Mouse (Mus musculus): ENCODE measurements around the gene Trim2. TPM values are rescaled to one million over a fixed set of nuclear protein-coding genes. Genes with fewer than 3 reads are reported as not detected.

The Trim2 gene
- total RNA-seq, 4 experiments from 2014 or later, result 42.9 to 87.2 (median 60.4) TPM

DNA sequence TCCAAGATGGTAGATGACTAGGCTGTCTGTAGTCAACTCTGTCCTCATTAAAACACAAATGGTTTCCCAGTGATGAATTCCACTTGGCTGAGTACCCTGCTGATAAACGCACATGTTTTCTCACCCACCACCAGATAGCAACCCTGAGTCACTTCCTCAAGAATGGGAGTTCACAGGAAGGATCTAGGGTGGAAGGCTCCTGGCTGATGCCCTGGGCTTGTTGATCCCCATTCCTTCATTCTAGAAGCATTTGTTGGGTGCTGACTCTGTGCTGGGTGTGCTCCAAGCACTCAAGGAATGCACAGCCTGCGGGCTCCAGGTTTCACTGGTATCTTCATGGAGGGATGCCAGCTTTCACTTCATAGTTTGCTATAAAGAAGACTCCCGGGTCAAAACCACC, 12.8 kb upstream of the Trim2 start:
- no peak for DNase-seq

DNA sequence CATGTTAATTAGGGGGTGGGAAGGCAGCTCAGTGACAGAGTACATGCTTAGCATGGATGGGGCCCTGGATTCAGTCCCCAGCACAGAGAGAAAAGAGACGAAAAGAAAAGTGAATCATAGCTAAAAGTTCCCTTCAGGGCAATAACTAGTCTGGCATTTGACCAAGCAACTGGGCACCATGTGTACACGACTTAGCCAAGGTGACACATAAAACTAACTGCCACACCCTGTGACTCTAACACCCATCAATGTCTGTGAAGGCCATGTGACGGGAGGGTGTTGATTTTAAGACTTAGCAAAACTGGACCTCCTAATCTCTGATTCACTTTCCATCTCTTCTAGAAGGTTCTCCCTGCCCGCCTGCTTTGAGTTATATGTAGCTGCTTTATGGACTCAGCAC, 12.2 kb upstream of the Trim2 start:
- DNase-seq, result no peak

DNA sequence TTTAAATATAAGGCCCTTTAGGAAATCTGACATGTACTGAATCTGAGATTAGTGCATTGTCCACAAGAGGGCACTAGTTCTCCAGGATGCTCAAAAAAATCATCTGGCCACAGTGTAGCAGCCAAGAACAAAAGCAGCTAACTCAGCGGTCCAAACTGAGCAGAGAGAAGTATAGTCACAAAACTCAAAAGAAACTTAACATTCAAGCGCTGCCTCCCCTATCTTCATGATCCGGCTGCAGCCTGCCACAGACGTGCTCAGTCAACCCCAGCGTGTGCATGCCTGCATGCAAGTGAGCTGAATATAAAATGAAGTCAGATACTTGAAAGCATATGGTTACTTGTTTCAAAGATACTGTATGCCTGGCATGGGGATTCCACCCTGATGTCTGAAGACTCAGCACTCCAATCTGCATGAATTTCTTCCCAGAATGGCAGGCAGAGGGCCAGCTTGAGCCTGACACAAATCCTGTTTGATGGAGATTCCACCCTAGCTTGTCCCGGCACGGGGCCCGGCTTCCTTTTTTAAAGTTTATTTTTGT, 8.0 kb upstream of the Trim2 start:
- DNase-seq, result no peak

DNA sequence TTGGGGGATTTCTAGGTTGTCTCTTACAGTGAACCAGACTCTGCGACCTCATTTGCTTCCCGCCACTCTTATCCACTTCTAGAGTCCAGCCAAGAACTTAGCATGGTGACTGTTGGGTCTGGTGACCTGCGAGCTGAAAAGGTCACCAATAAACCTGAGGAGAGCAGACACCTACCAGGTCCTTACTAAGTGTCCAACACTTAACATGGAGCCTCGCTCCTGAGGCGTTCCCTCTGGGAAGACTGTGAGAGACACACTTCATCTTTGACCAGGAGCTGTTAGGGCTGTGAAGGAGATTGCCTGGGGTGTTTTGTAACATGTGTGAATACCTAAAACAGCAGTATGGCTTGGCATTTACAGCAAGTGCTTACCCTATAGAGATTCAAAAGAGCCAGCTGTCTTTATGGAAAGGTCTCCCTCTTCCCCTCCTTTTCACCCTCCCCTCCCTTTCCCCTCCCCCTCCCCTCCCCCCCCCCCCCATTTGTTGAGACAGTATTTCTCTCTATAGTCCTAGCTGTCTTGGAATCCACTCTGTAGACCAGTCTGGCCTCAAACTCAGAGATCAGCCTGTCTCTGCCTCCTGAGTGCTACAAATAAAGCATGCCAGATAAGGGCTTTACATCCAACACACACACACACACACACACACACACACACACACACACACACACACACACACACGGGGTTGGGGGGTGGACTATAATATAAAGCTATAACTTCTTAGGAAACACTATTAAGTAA, 7.3 kb upstream of the Trim2 start:
- DNase-seq, result no peak

DNA sequence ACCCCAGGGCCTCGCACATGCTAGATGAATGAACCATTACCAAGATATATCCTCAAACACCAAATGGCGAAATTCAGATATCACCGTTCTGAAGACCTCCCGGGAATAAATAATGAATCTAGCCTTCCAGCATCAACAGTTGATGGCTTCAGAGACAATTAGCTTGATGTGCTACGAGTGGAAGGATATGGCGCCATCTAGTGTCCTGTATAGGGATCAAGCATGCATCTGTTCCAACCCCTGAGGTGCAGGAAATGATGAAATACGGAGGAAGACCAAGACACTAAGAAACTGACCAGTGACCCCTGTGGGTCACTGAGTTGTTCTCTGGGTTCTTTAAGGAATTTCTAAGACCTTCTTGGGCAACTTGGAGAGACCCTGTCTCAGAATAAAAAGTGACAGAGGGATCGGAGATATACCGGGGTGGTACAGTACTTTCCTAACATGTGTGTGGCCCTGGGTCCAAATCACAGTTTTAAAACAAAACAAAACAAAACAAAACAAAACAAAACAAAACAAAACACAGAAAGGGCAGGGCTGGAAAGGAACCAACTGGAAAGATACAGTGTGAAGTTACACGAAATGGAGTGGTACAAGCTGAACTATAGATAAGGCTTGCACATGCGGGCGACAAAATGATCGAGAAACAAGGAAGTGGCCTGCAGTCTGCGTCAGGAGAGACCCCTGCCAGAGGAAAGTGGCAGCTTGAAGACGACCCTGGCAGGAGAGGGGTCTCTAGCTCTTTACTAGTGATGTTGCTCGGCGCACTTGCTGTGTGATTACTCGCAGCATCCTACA, 6.5 kb upstream of the Trim2 start:
- DNase-seq, result no peak

GRCm38 (mm10) chr3:84312326-84312725, 5.6 kb upstream of the Trim2 start:
- DNase-seq, result no peak

DNA sequence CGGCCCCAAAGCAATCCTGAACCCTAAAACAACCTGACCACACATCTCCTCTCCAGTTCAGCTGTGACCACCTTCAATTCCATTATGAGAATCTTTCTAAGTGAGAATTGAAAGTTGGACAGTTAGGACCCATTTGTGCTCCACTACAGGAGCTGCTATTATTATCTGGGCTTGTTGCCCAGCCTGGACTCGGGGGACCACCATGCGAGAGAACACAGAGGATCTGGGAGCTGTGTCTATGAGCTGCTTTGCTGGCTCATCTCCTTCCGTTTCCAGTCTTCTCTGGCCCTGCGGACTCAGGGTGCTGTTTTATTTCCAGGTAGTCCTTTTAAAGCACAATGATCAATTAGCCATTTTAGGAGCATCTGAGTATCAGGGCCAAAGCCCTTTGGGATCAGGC, 839 bp upstream of the Trim2 start:
- DNase-seq, result no peak

DNA sequence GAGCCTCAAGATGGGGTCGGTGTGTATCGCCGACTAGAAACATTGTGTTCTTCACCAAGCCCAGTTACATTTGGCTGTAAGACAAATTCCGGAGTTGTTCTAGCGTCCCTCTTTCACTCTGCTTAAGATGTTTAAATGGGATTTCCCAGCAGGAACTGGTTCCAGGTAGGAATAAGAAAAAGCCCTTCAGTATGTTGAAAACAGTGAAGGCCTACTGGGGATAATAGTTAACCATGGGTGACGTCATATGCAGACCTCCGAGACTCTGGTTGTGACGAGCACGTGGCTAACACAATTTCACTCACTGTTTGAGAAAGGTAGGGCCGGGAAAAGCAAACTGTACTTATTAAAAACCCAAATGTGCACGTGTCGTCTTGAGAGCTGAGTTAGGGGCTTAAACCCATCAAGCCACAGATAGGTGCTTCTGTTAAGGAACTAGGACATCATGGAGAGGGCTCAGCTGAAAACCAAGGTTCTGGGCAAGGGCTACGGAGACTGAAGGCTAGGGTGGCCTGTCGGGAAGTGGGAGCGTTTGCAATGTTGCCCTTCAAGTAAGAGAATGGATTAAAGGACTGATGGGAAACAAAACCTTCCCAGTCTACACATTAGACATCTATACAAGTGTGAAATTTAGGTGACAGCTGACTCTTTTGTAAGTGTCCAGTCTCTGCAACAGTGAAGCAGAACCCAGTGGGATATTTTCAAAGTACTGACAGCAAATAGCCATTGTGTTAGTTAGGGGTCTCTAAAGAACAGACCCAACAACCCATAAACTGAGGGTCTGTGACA, 761 bp downstream of the Trim2 start:
- no peak for DNase-seq

- no peak for DNase-seq
Measured at GRCm38 (mm10) chr3:84305010-84305692, 1.5 kb downstream of the Trim2 start.

DNA sequence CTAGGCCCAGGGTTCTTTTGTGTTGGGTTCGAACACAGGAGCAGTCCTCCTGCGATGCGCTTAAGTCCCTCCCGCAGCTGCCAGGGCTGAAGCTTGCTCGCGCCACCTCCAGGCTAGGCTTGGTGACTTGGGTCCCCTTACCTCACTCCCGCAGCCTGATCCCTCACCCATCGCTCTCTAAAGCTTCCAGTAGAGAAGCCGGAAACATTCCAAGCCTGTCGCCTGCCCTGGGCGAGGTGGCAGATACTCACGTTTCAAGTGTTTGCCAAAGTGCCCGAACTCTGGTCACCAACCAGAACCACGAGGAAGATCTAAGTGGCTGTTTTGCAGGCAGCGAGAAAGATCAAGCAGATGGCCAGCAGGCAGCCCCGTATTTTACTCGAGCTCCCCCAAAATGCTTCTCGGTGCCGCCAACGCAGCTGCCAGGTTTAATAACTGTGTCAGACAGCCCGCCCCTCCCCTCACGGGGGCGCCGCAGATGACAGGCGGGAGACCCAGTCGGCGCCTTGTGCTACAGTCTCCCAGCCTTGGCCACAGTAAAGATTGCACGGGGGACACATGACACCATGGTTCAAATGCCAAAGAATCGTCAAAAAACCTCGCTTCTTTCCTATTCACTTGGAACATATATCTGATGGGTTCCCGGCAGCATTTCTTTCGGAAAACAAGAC, 2.2 kb downstream of the Trim2 start:
- DNase-seq, result no peak

DNA sequence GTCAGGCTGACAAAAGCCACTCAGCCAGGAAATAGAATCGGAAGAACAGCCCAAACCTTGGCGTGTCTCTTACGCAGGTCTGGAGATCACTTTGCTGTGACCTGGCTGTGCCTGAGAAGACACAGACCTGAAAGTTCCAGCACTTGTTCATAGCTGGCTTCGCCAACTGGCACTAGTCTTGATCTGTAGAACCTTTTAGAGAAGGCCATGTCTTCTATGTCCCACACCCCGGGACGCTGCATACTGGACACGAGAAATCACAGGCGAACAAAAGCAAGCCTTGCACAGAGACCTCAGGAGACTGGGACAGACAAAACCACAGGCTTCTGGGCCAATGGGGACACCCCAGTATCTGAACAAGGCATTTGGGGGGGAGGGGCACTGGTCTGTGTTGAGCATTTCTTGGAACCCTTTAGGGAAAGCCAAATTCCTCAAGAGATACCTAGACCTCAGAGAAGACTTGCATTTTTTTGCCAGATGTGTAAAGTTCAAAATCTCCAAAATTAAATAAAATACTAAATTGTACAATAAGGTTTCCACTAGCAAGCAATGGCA, 3.2 kb downstream of the Trim2 start:
- no peak for DNase-seq

DNA sequence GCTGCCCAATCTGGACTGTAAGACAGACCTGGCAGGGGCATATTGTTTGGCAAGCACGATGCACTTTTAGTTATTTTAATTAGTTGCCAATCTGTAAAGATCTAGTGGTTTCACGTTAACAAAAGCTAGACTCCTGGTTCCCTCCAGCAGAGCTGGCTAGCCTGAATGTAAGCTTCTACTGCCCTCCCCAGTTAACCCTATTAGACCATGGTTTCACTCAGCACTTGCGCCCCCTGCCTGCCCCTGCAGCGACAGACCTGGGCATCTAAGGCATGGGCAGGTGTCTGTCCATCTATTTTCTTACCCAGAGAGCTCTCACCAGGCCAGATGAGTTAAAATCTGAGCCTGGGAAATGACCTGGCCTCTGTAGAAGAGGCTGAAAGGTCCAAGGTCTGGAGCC, 4.4 kb downstream of the Trim2 start:
- DNase-seq, result no peak

- no peak for DNase-seq
Measured at GRCm38 (mm10) chr3:84301674-84302073, 5.0 kb downstream of the Trim2 start.

DNA sequence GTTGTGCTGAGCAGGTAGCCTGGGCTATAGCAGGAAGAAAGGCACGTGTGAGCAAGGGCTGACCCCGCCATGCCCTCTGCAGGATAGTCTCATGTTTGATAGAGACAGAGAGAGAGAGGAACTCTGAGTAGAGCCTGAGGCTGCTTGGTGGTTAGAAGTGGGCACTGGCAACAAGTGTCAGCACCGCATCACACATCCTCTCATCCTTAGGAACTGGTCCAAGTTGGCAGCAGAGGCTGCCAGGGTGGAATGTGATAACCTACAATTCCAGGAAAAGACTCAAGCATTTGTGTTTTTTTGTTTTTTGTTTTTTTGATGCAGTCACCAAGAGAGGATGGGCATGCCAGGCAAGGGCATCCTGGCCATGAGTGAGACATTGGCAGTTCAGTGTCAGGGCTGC, 8.5 kb downstream of the Trim2 start:
- no peak for DNase-seq

DNA sequence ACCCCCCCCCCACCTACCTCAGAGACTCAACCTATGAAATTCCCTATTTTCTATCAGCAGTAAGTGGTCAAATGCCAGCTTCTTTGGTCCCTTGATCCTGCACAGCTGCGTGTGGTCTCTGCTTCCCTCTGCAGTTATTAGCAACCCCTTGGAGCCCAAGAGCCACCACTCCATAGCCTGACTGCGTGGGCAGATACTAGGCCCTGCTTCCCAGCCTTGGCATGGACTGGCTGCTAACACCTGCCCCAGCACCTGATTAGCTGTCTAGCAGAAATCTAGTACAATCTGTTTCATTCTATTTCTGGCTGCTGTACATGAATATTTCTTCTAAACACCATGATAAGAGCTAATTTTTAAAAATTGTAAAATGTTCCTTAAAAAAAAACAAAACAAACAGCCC, 10.0 kb downstream of the Trim2 start:
- DNase-seq, result no peak

- no peak for DNase-seq
Measured at GRCm38 (mm10) chr3:84294734-84295133, 11.9 kb downstream of the Trim2 start.

DNA sequence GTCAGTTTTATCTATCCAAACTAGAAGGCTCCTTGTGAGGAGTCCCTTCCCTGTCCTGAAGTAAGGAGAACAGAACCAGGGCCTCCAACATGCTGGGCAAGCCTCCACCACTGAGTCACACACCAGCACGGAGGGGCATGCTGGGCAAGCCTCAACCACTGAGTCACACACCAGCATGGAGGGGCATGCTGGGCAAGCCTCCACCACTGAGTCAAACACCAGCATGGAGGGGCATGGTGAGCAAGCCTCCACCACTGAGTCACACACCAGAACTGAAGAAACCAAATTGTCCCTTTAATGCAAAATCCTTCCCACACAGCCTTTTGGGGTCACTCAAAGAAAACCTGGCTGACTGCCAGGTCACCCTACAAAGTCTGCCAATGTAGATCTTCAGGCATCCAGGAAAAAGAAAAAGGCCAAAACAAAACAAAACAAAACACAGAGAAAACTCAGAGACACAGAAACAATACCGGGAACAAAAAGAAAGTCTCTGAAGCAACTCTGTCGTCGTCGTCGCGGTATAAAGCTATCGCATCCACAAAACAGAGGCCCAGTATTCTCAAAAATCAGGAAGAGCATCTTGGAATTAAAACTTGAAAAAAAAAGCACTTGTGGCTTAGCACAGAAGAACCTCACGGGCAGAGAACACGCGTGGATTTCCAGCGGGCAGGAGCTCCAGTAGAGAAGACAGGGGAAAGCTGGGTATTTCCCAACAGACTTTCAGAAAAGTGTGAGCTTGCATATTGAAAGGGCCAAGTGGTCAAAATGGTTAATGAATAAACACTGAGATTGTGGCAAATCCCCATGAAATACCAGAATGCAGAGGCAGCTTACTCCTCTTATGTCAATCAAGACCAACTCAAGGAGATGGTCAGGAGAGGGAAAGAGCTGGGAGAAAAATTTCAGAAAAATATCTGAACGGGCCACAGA, 12.7 kb downstream of the Trim2 start:
- no peak for DNase-seq

DNA sequence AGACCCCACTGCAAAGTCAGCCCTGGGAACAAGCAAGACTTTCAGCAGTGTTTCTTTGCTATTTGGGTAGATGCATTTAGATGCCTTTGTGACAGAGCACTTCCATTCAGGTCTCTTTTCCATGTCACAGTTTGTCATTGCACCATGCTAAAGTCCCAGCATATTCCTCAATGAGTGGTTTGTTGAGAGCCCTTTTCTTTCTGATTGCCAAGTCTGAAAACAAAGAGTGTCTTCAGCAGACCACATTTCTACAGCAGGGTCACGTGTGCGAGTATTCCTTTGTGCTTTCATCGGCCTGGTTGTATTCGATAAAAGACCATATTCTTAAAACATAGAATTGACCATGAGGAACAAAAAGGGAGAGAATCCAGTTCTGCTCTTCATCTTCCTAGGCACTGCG, 14.4 kb downstream of the Trim2 start:
- DNase-seq, result no peak

GRCm38 (mm10) chr3:84288931-84289330, 17.7 kb downstream of the Trim2 start:
- DNase-seq, result no peak

GRCm38 (mm10) chr3:84287256-84287655, 19.4 kb downstream of the Trim2 start:
- DNase-seq, result no peak

Data from adrenal gland, adult 8-10 months (tissue).